Mouse (Mus musculus) megakaryocyte, embryonic 14.5 days (primary cell): Measurements from ENCODE around the gene Filip1l. TPM values are rescaled to one million over a fixed set of nuclear protein-coding genes. Genes with fewer than 3 reads are reported as not detected.
A peak's percentile ranks its signal among the peaks of the same experiment; 100 is the strongest.

ENCODE experiments used
- H3K27me3 ChIP-seq: replicated peaks from 2 replicates; pipeline ENCODE3; 2012; ENCODE audit warnings: inconsistent platforms
- H3K36me3 ChIP-seq: replicated peaks from 2 replicates; pipeline ENCODE3; 2012; ENCODE audit warnings: low read length, inconsistent platforms, mixed read lengths
- H3K4me1 ChIP-seq: 2 replicates; pipeline ENCODE4 v1.6.1; 2012; ENCODE audit warnings: inconsistent platforms
- H3K4me3 ChIP-seq: replicated peaks from 2 replicates; pipeline ENCODE3; 2012; ENCODE audit warnings: moderate library complexity, mild to moderate bottlenecking, inconsistent platforms
- H3K9me3 ChIP-seq: 2 replicates; pipeline ENCODE4 v1.6.1; 2012; ENCODE audit warnings: inconsistent platforms
- FLI1 ChIP-seq: IDR thresholded peaks from 2 replicates; pipeline ENCODE4 v1.6.1; 2012; ENCODE audit warnings: low read length, inconsistent platforms, mixed read lengths
- GATA1 ChIP-seq: IDR thresholded peaks from 3 replicates; pipeline ENCODE4 v1.6.1; 2012; ENCODE audit warnings: mixed read lengths, low read length, inconsistent platforms, borderline replicate concordance
- polyA plus RNA-seq: library from polyadenylated mRNA; stranded (reverse); fragments of >175 nt; gene quantifications from 2 replicates; pipeline ENCODE4 v1.2.3, GENCODE M21; 2012; ENCODE audit warnings: low replicate concordance; ENCODE audit not compliant: insufficient read depth

Gene Filip1l
- polyA plus RNA-seq, 1 experiment = 1.7 TPM

- Histone ChIP-seq H3K4me1 (peaks cover 21% of the 10 kb centered on the region; the same call in 1 of the 2 replicates), H3K27me3 (no peaks in the 10 kb centered on the region), H3K4me3 (no peak overlapping the region), H3K36me3 (peaks cover 38% of the 10 kb centered on the region), H3K9me3 (no peaks in the 10 kb centered on the region)
- no peak for TF ChIP-seq FLI1
- TF ChIP-seq GATA1 = no peak
These were observed 215.9 kb downstream of the Filip1l start for GRCm38 (mm10) chr16:57568648-57569404.

- no peak overlapping the region for H3K4me3 ChIP-seq
- H3K27me3 ChIP-seq = no peaks in the 10 kb centered on the region
- no peak for TF ChIP-seq FLI1
- no peak for TF ChIP-seq GATA1
- H3K4me1 ChIP-seq = peaks cover 23% of the 10 kb centered on the region; the same call in 1 of the 2 replicates
- H3K9me3 ChIP-seq = no peaks in the 10 kb centered on the region
- H3K36me3 ChIP-seq = peaks cover 35% of the 10 kb centered on the region
These were observed 218.0 kb downstream of the Filip1l start for GRCm38 (mm10) chr16:57570789-57571311.

- peaks cover 34% of the 10 kb centered on the region for H3K36me3 ChIP-seq
- no peak for TF ChIP-seq FLI1
- no peak for TF ChIP-seq GATA1
- no peak overlapping the region for H3K4me3 ChIP-seq
- H3K9me3 ChIP-seq = no peaks in the 10 kb centered on the region
- peaks cover 37% of the 10 kb centered on the region; the same call in 1 of the 2 replicates for H3K4me1 ChIP-seq
- no peaks in the 10 kb centered on the region for H3K27me3 ChIP-seq
These were observed 220.9 kb downstream of the Filip1l start for GRCm38 (mm10) chr16:57573831-57574230.

GRCm38 (mm10) chr16:57575764-57576388 lies 223.0 kb downstream of the Filip1l start:
- Histone ChIP-seq H3K9me3 (no peaks in the 10 kb centered on the region), H3K27me3 (no peaks in the 10 kb centered on the region), H3K36me3 (peaks cover 18% of the 10 kb centered on the region), H3K4me3 (no peak overlapping the region), H3K4me1 (peaks cover 47% of the 10 kb centered on the region)
- TF ChIP-seq GATA1 = no peak
- TF ChIP-seq FLI1 = no peak

- Histone ChIP-seq H3K36me3 (peaks cover 3% of the 10 kb centered on the region), H3K9me3 (no peaks in the 10 kb centered on the region), H3K4me3 (no peak overlapping the region), H3K27me3 (no peaks in the 10 kb centered on the region), H3K4me1 (peaks cover 52% of the 10 kb centered on the region)
- no peak for TF ChIP-seq FLI1
- no peak for TF ChIP-seq GATA1
These were observed 224.6 kb downstream of the Filip1l start for GRCm38 (mm10) chr16:57577519-57577918.

GRCm38 (mm10) chr16:57580041-57580440 lies 227.1 kb downstream of the Filip1l start:
- H3K36me3 ChIP-seq = no peaks in the 10 kb centered on the region
- H3K4me1 ChIP-seq = peaks cover 68% of the 10 kb centered on the region
- H3K4me3 ChIP-seq = peak overlapping the region; percentile 62
- H3K9me3 ChIP-seq = no peaks in the 10 kb centered on the region
- TF ChIP-seq GATA1 (no peak), FLI1 (no peak)
- H3K27me3 ChIP-seq = no peaks in the 10 kb centered on the region

- no peak for TF ChIP-seq GATA1
- no peak for TF ChIP-seq FLI1
- Histone ChIP-seq H3K4me3 (no peak overlapping the region), H3K4me1 (peaks cover 69% of the 10 kb centered on the region), H3K36me3 (no peaks in the 10 kb centered on the region), H3K9me3 (no peaks in the 10 kb centered on the region), H3K27me3 (no peaks in the 10 kb centered on the region)
These were observed 229.1 kb downstream of the Filip1l start for GRCm38 (mm10) chr16:57582008-57582407.

- no peaks in the 10 kb centered on the region for H3K36me3 ChIP-seq
- TF ChIP-seq FLI1 (no peak), GATA1 (no peak)
- H3K4me3 ChIP-seq = peak overlapping the region; percentile 81
- no peaks in the 10 kb centered on the region for H3K27me3 ChIP-seq
- peaks cover 46% of the 10 kb centered on the region for H3K4me1 ChIP-seq
- H3K9me3 ChIP-seq = no peaks in the 10 kb centered on the region
These were observed 232.3 kb downstream of the Filip1l start for GRCm38 (mm10) chr16:57585201-57585600.

GRCm38 (mm10) chr16:57593422-57594157 lies 240.7 kb downstream of the Filip1l start:
- no peak for TF ChIP-seq FLI1
- TF ChIP-seq GATA1 = no peak
- Histone ChIP-seq H3K4me1 (peaks cover 6% of the 10 kb centered on the region), H3K27me3 (no peaks in the 10 kb centered on the region), H3K36me3 (no peaks in the 10 kb centered on the region), H3K4me3 (peak overlapping the region; percentile 21), H3K9me3 (no peaks in the 10 kb centered on the region)

GRCm38 (mm10) chr16:57597295-57597957 lies 244.5 kb downstream of the Filip1l start:
- no peaks in the 10 kb centered on the region for H3K36me3 ChIP-seq
- H3K4me1 ChIP-seq = peaks cover 11% of the 10 kb centered on the region
- no peaks in the 10 kb centered on the region for H3K9me3 ChIP-seq
- TF ChIP-seq FLI1 (no peak), GATA1 (no peak)
- H3K4me3 ChIP-seq = no peak overlapping the region
- no peaks in the 10 kb centered on the region for H3K27me3 ChIP-seq
